Mouse (Mus musculus) embryo, embryonic 11 days (tissue): ENCODE data around the gene Parp4.

ENCODE experiments used
- DNase-seq: peaks from one replicate; pipeline ENCODE4 v3.0.0-alpha.2; 2015

Gene Parp4

GRCm38 (mm10) chr14:56575416-56575815, at the start of gene Parp4, which contains the start of gene Cenpj:
Parp4 (plus strand) TSS chr14:56575619.
Cenpj (minus strand) TSS chr14:56575425.
- peak; percentile 80 for DNase-seq

- no peak for DNase-seq
Observed at GRCm38 (mm10) chr14:56530788-56531187, 44.6 kb upstream of the Parp4 start.

GRCm38 (mm10) chr14:56544946-56545345, 30.5 kb upstream of the Parp4 start:
- no peak for DNase-seq

DNA sequence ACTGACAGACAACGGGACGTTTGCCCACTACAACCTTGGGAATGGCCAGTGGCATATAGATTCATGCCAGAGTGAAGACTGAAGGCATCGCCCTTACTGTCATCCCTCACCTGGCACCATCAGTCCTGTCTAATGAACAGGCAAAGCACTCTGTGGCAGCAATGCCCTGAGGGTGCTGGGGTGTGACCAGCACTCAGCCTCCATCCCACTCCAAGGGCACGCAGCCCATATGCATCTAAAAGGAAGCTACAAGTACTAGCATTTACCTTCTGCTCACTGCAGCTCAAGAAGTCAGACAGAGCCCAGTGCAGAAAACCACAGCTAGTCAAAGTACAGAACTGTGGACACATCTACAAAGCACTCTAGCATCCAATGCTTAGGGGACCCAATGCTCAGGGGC, 29.9 kb upstream of the Parp4 start:
- DNase-seq: no peak

- DNase-seq: no peak
Observed at GRCm38 (mm10) chr14:56550960-56551359, 24.5 kb upstream of the Parp4 start.

GRCm38 (mm10) chr14:56552924-56553323, 22.5 kb upstream of the Parp4 start:
- DNase-seq: no peak

GRCm38 (mm10) chr14:56553331-56553730, 22.1 kb upstream of the Parp4 start:
- DNase-seq: no peak

DNA sequence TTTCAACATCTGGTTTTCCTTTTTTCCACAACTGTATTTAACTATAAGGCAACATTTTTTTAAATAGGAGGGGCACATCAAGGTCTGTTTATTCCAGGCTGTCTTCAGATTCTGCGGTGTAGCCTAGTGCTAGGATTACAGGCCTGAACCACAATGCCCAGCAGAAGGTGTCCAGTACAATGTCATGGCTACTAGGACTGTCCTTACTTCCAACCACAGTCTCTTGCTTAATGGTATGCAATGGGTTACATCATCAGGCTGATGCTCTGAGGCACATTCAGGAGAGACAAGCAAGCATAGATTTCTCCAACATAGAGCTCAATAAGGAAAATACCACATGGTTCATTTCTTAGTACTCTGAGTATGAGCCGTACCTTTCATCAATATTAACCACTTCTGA, 20.7 kb upstream of the Parp4 start:
- DNase-seq: no peak

GRCm38 (mm10) chr14:56559134-56559533, 16.3 kb upstream of the Parp4 start:
- DNase-seq: no peak

- no peak for DNase-seq
Observed at GRCm38 (mm10) chr14:56567476-56567875, 7.9 kb upstream of the Parp4 start.

DNA sequence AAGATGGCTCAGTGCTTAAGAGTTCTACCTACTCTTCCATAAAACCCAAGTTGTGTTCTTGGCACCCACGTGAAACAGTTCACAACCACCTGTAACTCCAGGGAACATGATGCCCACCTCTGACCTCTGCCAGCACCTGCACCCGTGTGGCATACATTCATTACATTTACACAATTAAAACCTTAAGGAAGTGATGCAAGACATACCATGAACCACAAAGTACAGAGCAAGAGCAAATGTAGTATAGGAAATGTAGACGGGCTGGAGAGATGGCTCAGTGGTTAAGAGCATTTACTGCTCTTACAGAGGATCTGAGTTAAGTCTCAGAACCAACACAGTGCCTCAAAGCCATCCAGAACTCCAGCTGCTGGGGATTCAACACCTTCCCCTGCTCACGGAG, 6.4 kb upstream of the Parp4 start:
- DNase-seq: no peak

- DNase-seq: peak; percentile 97
Observed at GRCm38 (mm10) chr14:56571310-56572093, 3.9 kb upstream of the Parp4 start.

DNA sequence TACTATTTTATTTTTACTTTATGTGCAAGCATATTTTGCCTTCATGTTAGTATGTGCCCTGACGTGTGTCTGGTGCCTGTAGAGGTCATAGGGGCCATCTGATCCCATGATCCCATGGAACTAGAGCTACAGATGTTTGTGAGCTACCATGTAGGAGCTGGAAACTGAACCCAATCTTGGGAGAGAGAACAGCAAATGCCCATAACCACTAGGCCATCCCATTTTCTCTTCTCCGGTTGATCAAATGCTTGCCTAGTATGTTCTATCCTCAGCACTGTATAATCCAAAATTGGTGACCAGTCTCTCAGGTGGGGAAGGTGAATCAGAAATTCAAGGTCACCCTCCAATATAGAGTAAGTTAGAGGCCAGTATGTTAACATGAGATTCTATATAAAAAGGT, 2.9 kb upstream of the Parp4 start:
- DNase-seq: no peak

DNA sequence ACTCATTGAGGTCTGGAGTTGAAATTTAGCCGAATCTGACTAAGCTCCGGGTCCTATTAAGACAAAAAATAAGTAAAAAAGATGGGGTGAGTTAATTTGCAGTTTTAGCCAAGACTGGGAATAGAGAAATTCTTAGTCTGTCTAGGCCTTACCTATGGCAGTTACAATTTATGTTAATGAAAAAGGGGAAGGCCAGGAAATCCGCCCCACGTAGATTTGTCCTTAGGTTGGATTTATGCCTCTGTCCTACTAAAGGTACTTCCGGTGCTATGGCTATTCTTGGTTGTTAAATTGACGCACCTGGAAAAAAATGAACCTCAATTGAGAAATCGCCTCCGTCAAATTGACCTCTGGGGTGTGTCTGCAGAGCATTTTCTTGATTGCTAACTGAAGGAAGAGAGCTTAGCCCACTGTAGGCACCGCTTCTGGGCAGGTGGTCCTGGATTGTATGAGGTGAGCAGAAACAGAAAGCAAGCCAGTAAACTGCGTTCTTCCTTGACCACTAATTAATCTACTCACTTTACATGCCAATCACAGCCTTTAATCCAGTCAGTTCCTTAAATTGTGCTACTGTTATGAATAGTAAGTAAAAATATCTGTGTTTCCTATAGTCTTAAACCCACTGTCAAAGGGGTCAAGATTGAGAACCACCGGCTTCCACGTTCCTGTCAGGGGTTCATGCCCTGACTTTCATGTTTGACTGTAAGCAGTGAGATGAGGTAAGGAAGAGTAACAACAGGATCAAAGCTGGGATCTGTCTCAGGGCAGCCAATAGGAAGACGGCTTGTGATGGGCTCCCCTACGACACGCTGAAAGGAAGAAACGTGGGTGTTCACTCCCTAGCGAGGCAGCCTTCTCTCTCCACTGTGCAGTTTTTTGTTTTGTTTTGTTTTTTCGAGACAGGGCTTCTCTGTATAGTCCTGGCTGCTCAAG, 816 bp downstream of the Parp4 start:
- DNase-seq: no peak

- no peak for DNase-seq
Observed at GRCm38 (mm10) chr14:56579011-56579410, 3.6 kb downstream of the Parp4 start.

- DNase-seq: no peak
Observed at GRCm38 (mm10) chr14:56581117-56581516, 5.7 kb downstream of the Parp4 start.

GRCm38 (mm10) chr14:56582294-56582693, 6.9 kb downstream of the Parp4 start:
- no peak for DNase-seq

DNA sequence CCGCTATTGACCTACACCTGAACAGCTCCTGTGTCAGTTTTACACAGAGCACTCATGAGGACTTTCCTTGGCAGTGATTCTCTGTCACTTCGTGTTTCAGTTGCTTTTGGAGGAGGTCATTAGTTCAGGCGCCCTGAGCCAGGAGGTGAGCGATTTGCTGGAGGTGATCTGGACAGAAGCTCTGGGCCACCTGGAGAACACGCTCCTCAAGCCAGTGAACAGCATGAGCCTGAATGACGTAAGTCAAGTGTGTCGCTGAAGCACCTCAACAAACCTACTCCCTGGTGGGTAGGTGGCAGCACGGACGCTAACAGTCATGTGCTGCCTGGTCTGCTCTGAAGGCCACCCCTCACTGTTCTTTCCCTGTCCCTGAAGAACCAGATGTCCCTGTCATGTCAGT, 16.8 kb downstream of the Parp4 start:
- DNase-seq: no peak

DNA sequence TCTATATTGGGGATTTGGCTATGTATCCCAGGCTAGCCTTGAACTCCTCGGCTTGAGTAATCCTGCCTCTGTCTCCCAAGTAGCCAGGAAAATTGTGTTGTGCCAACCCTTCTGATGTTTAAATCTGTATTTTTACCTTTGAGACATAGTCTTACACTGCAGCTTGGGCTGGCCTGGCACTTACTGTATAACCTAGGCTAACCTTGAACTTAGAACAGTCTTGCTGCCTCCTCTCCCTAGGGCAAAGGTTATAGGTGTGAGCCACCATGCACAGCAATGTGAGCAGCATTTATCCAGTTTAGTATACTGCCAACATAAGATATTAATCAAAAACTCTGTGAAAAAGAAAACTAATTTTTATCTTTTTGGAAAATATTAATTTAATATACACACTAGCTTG, 19.4 kb downstream of the Parp4 start:
- no peak for DNase-seq

- peak; percentile 64 for DNase-seq
Observed at GRCm38 (mm10) chr14:56598759-56599158, 23.3 kb downstream of the Parp4 start.

- no peak for DNase-seq
Observed at GRCm38 (mm10) chr14:56602069-56602468, 26.6 kb downstream of the Parp4 start.

DNA sequence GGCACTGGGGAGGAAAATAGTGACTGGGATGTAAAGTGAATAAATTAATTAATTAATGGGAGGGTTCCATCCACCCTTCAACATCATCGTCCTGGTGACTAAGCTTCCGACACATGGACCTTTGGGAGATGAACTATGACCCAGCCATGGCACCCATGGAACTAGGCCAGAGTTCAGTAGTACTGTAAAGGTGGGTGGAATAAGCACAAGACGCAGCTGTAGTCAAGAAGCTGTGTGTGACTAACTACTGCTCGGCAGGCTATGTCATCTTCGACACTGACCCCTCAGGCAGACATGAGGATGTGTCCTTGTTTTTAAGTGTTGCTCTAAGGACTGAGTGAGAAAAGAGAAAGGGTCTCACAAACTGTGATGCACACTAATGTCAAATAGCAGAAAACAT, 29.0 kb downstream of the Parp4 start:
- DNase-seq: no peak

- no peak for DNase-seq
Observed at GRCm38 (mm10) chr14:56605136-56605535, 29.7 kb downstream of the Parp4 start.

DNA sequence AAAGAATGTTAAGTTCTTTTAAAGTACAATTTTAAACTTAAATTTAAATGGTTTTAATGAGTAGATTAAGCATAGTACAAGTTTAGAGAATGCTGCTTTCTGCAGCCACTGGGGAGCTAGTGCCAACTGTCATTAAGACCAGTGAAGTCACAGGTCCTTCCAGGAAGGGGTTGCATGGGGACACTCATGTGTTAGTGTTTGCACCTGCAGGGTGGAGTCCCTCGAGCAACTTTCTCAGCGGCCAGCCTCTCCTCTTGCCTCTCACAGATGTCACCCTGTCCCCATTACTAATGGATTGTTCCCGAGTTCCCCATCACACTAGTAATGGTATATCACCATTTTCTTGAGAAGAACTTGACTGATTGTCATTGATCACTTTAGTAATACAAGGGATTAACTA, 37.8 kb downstream of the Parp4 start:
- no peak for DNase-seq
